Mouse (Mus musculus): ENCODE data around the gene Ccdc85c. TPM values are rescaled to one million over a fixed set of nuclear protein-coding genes. Genes with fewer than 3 reads are reported as not detected.

Ccdc85c gene
- polyA plus RNA-seq, 1 experiment from 2014 or later, result 2.3 TPM

- under 1% methylated on average over 82 of the region's 82 CpGs for WGBS (ENCODE audit: insufficient replicate concordance)
- peak within 1 kb of the TSS; percentile 95 for H3K27ac ChIP-seq
- peaks cover 41% of the 10 kb centered on the region for H3K4me1 ChIP-seq (replicated peaks)
- ATAC-seq (ENCODE audit: low read depth), result peak; percentile 94
- peaks cover 34% of the 10 kb centered on the region for H3K36me3 ChIP-seq
- H3K9me3 ChIP-seq (replicated peaks), result no peaks in the 10 kb centered on the region
- peak within 1 kb of the TSS; percentile 97 for H3K9ac ChIP-seq
- DNase-seq, result peak; percentile 99
- H3K4me3 ChIP-seq (replicated peaks), result peak within 1 kb of the TSS; percentile 97
- H3K27me3 ChIP-seq, result no peaks in the 10 kb centered on the region
- H3K4me2 ChIP-seq, result peak within 1 kb of the TSS; percentile 93
Observed at GRCm38 (mm10) chr12:108179321-108180266, 95.6 kb downstream of the Ccdc85c start, which contains the start of gene Ccnk. Gene Ccnk, plus strand, starts transcription at chr12:108179579.

- Histone ChIP-seq H3K27ac (peak within 1 kb of the TSS; percentile 95), H3K36me3 (peaks cover 29% of the 10 kb centered on the region), H3K4me1 (replicated peaks) (peaks cover 41% of the 10 kb centered on the region), H3K27me3 (no peaks in the 10 kb centered on the region), H3K4me2 (peak within 1 kb of the TSS; percentile 93), H3K4me3 (replicated peaks) (peak within 1 kb of the TSS; percentile 97), H3K9ac (peak within 1 kb of the TSS; percentile 97), H3K9me3 (replicated peaks) (no peaks in the 10 kb centered on the region)
- ATAC-seq (ENCODE audit: low read depth) (no peak), DNase-seq (no peak)
- WGBS (ENCODE audit: insufficient replicate concordance), result 0% methylated on average over 5 of the region's 9 CpGs
Observed at GRCm38 (mm10) chr12:108179246-108179320, 96.1 kb downstream of the Ccdc85c start, which contains the start of gene Setd3. Gene Setd3, minus strand, starts transcription at chr12:108179314.

- peaks cover 44% of the 10 kb centered on the region for H3K4me1 ChIP-seq (replicated peaks)
- peak overlapping the region; percentile 93 for H3K4me2 ChIP-seq
- WGBS (ENCODE audit: insufficient replicate concordance), result under 1% methylated on average over 90 of the region's 103 CpGs
- H3K27me3 ChIP-seq, result no peaks in the 10 kb centered on the region
- no peaks in the 10 kb centered on the region for H3K9me3 ChIP-seq (replicated peaks)
- H3K4me3 ChIP-seq (replicated peaks), result peak overlapping the region; percentile 97
- H3K36me3 ChIP-seq, result peaks cover 24% of the 10 kb centered on the region
- H3K9ac ChIP-seq, result peak overlapping the region; percentile 97
- ATAC-seq (ENCODE audit: low read depth) (peak; percentile 80), DNase-seq (peak; percentile 61)
- H3K27ac ChIP-seq, result peak overlapping the region; percentile 95
Observed at GRCm38 (mm10) chr12:108178331-108179245, 96.6 kb downstream of the Ccdc85c start.

GRCm38 (mm10) chr12:108176366-108176765 is 98.9 kb downstream of the Ccdc85c start:
- Histone ChIP-seq H3K4me1 (replicated peaks) (peaks cover 62% of the 10 kb centered on the region), H3K9ac (peak overlapping the region; percentile 23; the same call in 1 of the 2 replicates), H3K36me3 (peaks cover 4% of the 10 kb centered on the region; the same call in 1 of the 2 replicates), H3K4me3 (replicated peaks) (peak overlapping the region; percentile 10; the same call in 1 of the 2 replicates), H3K27me3 (no peaks in the 10 kb centered on the region), H3K27ac (peak overlapping the region; percentile 43; the same call in 1 of the 2 replicates), H3K4me2 (peak overlapping the region; percentile 39), H3K9me3 (replicated peaks) (no peaks in the 10 kb centered on the region)
- 70% methylated on average over 3 of the region's 3 CpGs for WGBS (ENCODE audit: insufficient replicate concordance)
- DNase-seq (no peak), ATAC-seq (ENCODE audit: low read depth) (no peak)

- 68% methylated on average over 8 of the region's 8 CpGs for WGBS (ENCODE audit: insufficient replicate concordance)
- DNase-seq, result no peak
- H3K36me3 ChIP-seq, result peaks cover 3% of the 10 kb centered on the region; the same call in 1 of the 2 replicates
- H3K4me3 ChIP-seq (replicated peaks), result peak overlapping the region; percentile 9; the same call in 1 of the 2 replicates
- H3K27ac ChIP-seq, result no peak overlapping the region
- H3K4me2 ChIP-seq, result peak overlapping the region; percentile 20; the same call in 1 of the 2 replicates
- no peaks in the 10 kb centered on the region for H3K27me3 ChIP-seq
- peaks cover 66% of the 10 kb centered on the region for H3K4me1 ChIP-seq (replicated peaks)
- no peaks in the 10 kb centered on the region for H3K9me3 ChIP-seq (replicated peaks)
- no peak overlapping the region for H3K9ac ChIP-seq
- no peak for ATAC-seq (ENCODE audit: low read depth)
Observed at GRCm38 (mm10) chr12:108174606-108175505, 100.4 kb downstream of the Ccdc85c start.

- Histone ChIP-seq H3K4me1 (replicated peaks) (peaks cover 70% of the 10 kb centered on the region), H3K9me3 (replicated peaks) (no peaks in the 10 kb centered on the region), H3K4me3 (replicated peaks) (no peak overlapping the region), H3K36me3 (peaks cover 3% of the 10 kb centered on the region; the same call in 1 of the 2 replicates), H3K27ac (no peak overlapping the region), H3K27me3 (no peaks in the 10 kb centered on the region), H3K4me2 (no peak overlapping the region), H3K9ac (no peak overlapping the region)
- no peak for DNase-seq
- WGBS (ENCODE audit: insufficient replicate concordance), result 54% methylated on average over 4 of the region's 4 CpGs
- no peak for ATAC-seq (ENCODE audit: low read depth)
Observed at GRCm38 (mm10) chr12:108172639-108173038, 102.6 kb downstream of the Ccdc85c start.

- Histone ChIP-seq H3K9ac (0 out of 2 replicates have a peak overlapping the region, but pooled peaks have one; percentile 9), H3K36me3 (no peaks in the 10 kb centered on the region), H3K9me3 (replicated peaks) (no peaks in the 10 kb centered on the region), H3K4me1 (replicated peaks) (peaks cover 59% of the 10 kb centered on the region), H3K27ac (peak overlapping the region; percentile 43; the same call in 1 of the 2 replicates), H3K4me3 (replicated peaks) (no peak overlapping the region), H3K27me3 (no peaks in the 10 kb centered on the region), H3K4me2 (no peak overlapping the region)
- DNase-seq, result no peak
- no peak for ATAC-seq (ENCODE audit: low read depth)
Observed at GRCm38 (mm10) chr12:108171336-108171735, 103.9 kb downstream of the Ccdc85c start.

GRCm38 (mm10) chr12:108170467-108170866 is 104.8 kb downstream of the Ccdc85c start:
- H3K27ac ChIP-seq, result no peak overlapping the region
- no peaks in the 10 kb centered on the region for H3K27me3 ChIP-seq
- H3K4me1 ChIP-seq (replicated peaks), result peaks cover 60% of the 10 kb centered on the region
- ATAC-seq (ENCODE audit: low read depth) (no peak), DNase-seq (no peak)
- H3K36me3 ChIP-seq, result no peaks in the 10 kb centered on the region
- 57% methylated on average over 3 of the region's 3 CpGs for WGBS (ENCODE audit: insufficient replicate concordance)
- H3K4me3 ChIP-seq (replicated peaks), result no peak overlapping the region
- H3K4me2 ChIP-seq, result no peak overlapping the region
- H3K9ac ChIP-seq, result no peak overlapping the region
- no peaks in the 10 kb centered on the region for H3K9me3 ChIP-seq (replicated peaks)

- Histone ChIP-seq H3K4me2 (no peak overlapping the region), H3K9me3 (replicated peaks) (no peaks in the 10 kb centered on the region), H3K4me3 (replicated peaks) (no peak overlapping the region), H3K27ac (no peak overlapping the region), H3K9ac (no peak overlapping the region), H3K36me3 (peaks cover 8% of the 10 kb centered on the region), H3K27me3 (no peaks in the 10 kb centered on the region), H3K4me1 (replicated peaks) (peaks cover 56% of the 10 kb centered on the region)
- ATAC-seq (ENCODE audit: low read depth) (no peak), DNase-seq (no peak)
- 34% methylated on average over 3 of the region's 3 CpGs for WGBS (ENCODE audit: insufficient replicate concordance)
Observed at GRCm38 (mm10) chr12:108168909-108169308, 106.3 kb downstream of the Ccdc85c start.

GRCm38 (mm10) chr12:108163706-108164105 is 111.5 kb downstream of the Ccdc85c start:
- H3K4me2 ChIP-seq, result no peak overlapping the region
- 84% methylated on average over 3 of the region's 3 CpGs for WGBS (ENCODE audit: insufficient replicate concordance)
- H3K27me3 ChIP-seq, result no peaks in the 10 kb centered on the region
- H3K9ac ChIP-seq, result no peak overlapping the region
- H3K36me3 ChIP-seq, result peaks cover 56% of the 10 kb centered on the region
- peaks cover 12% of the 10 kb centered on the region for H3K4me1 ChIP-seq (replicated peaks)
- H3K9me3 ChIP-seq (replicated peaks), result no peaks in the 10 kb centered on the region
- DNase-seq (no peak), ATAC-seq (ENCODE audit: low read depth) (no peak)
- H3K4me3 ChIP-seq (replicated peaks), result no peak overlapping the region
- no peak overlapping the region for H3K27ac ChIP-seq
